29 mouse cellular contexts compared by ENCODE assay signal in the genomic region with DNA sequence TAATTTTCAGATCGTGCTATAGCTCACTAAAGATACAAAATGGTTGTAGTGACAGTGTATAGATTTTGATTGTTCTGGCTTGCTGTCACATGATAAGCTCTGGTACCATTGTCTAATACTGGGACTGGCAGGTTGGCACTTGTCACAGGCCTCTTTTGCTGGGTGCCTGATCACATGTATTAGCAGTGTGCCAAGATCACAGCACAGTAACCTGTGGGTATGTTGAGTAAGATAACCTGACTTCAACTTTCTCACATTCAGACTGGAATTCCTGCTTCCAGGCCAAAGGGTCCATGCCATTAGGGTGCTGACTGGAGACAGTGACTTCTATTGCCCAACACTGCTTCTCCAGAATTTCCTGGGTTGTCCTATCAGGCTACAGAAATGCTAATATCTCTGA. TPM values are rescaled to one million over a fixed set of nuclear protein-coding genes. Genes with fewer than 3 reads are reported as not detected.
A peak's percentile ranks its signal among the peaks of the same experiment; 100 is the strongest.
DNase-seq lines count a peak whose midpoint lies in the region; ATAC-seq lines count a peak whose summit lies in the region.
"Had no signal": no experiment of that assay in that cellular context is flagged by ENCODE, and none has a peak within 500 bp of the region (broad histone marks: within the 10 kb centered on the region; RNA-seq: fewer than 3 reads in every experiment).

No protein-coding gene starts in this region.

- no peaks in the 10 kb centered on the region for H3K9me3 ChIP-seq in forebrain, embryonic 11.5 days (ENCODE audit: control insufficient read depth, low read length)
- no peaks in the 10 kb centered on the region for H3K9me3 ChIP-seq in forebrain, embryonic 13.5 days (replicated peaks)
- no peaks in the 10 kb centered on the region for H3K9me3 ChIP-seq in midbrain, embryonic 11.5 days (ENCODE audit: control insufficient read depth, low read length)
- H3K9me3 ChIP-seq in midbrain, embryonic 15.5 days = no peaks in the 10 kb centered on the region
- H3K9me3 ChIP-seq: embryonic facial prominence, embryonic 10.5 days; embryonic facial prominence, embryonic 13.5 days; forebrain, embryonic 10.5 days; forebrain, embryonic 15.5 days; heart, embryonic 15.5 days; hindbrain, embryonic 10.5 days; hindbrain, embryonic 13.5 days; intestine, embryonic 15.5 days had no signal

- H3K27ac ChIP-seq in forebrain, embryonic 11.5 days (ENCODE audit: low read depth, low read length) = no peak overlapping the region
- no peak overlapping the region for H3K27ac ChIP-seq in forebrain, embryonic 13.5 days
- H3K27ac ChIP-seq in midbrain, embryonic 11.5 days (ENCODE audit: low read depth, low read length) = no peak overlapping the region
- H3K27ac ChIP-seq in midbrain, embryonic 15.5 days = no peak overlapping the region
- H3K27ac ChIP-seq: embryonic facial prominence, embryonic 10.5 days; embryonic facial prominence, embryonic 13.5 days; forebrain, embryonic 10.5 days; forebrain, embryonic 15.5 days; heart, embryonic 15.5 days; hindbrain, embryonic 10.5 days; hindbrain, embryonic 13.5 days; intestine, embryonic 15.5 days had no signal

- no peak overlapping the region for H3K4me3 ChIP-seq in forebrain, embryonic 11.5 days (ENCODE audit: low read depth, low read length)
- H3K4me3 ChIP-seq in forebrain, embryonic 13.5 days = no peak overlapping the region
- H3K4me3 ChIP-seq in midbrain, embryonic 11.5 days (ENCODE audit: low read depth, low read length) = no peak overlapping the region
- H3K4me3 ChIP-seq in midbrain, embryonic 15.5 days = no peak overlapping the region
- H3K4me3 ChIP-seq: embryonic facial prominence, embryonic 10.5 days; embryonic facial prominence, embryonic 13.5 days; erythroblast, embryonic 14.5 days; forebrain, embryonic 10.5 days; forebrain, embryonic 15.5 days; heart, embryonic 12.5 days; heart, embryonic 15.5 days; hindbrain, embryonic 10.5 days; hindbrain, embryonic 13.5 days; intestine, embryonic 15.5 days had no signal

- no peaks in the 10 kb centered on the region for H3K36me3 ChIP-seq in forebrain, embryonic 11.5 days (ENCODE audit: control insufficient read depth, insufficient read depth, low read length)
- H3K36me3 ChIP-seq in forebrain, embryonic 13.5 days (ENCODE audit: poor library complexity, severe bottlenecking) = no peaks in the 10 kb centered on the region
- no peaks in the 10 kb centered on the region for H3K36me3 ChIP-seq in midbrain, embryonic 11.5 days (ENCODE audit: control insufficient read depth, insufficient read depth, low read length)
- H3K36me3 ChIP-seq in midbrain, embryonic 15.5 days (replicated peaks) = no peaks in the 10 kb centered on the region
- H3K36me3 ChIP-seq: embryonic facial prominence, embryonic 10.5 days; embryonic facial prominence, embryonic 13.5 days; forebrain, embryonic 10.5 days; forebrain, embryonic 15.5 days; heart, embryonic 12.5 days; heart, embryonic 15.5 days; hindbrain, embryonic 10.5 days; hindbrain, embryonic 13.5 days; intestine, embryonic 15.5 days had no signal

- no peaks in the 10 kb centered on the region for H3K27me3 ChIP-seq in forebrain, embryonic 11.5 days (ENCODE audit: control insufficient read depth, insufficient read depth, low read length)
- no peaks in the 10 kb centered on the region for H3K27me3 ChIP-seq in forebrain, embryonic 13.5 days
- H3K27me3 ChIP-seq in midbrain, embryonic 11.5 days (ENCODE audit: control insufficient read depth, insufficient read depth, low read length) = no peaks in the 10 kb centered on the region
- H3K27me3 ChIP-seq in midbrain, embryonic 15.5 days (replicated peaks) = no peaks in the 10 kb centered on the region
- H3K27me3 ChIP-seq: embryonic facial prominence, embryonic 13.5 days; forebrain, embryonic 15.5 days; heart, embryonic 12.5 days; heart, embryonic 15.5 days; hindbrain, embryonic 13.5 days; intestine, embryonic 15.5 days had no signal

- peak; percentile 14 for DNase-seq in forebrain, embryonic 11.5 days (ENCODE audit: low spot score)
- DNase-seq in midbrain, embryonic 11.5 days (ENCODE audit: low spot score, missing footprints) = peak; percentile 21
- DNase-seq in fat pad, adult 2 months (ENCODE audit: extremely low read depth, low read depth, low spot score) = peak; percentile 84
- no peak for DNase-seq in Muller cell, postnatal 12 days (ENCODE audit: inconsistent ontology term)
- DNase-seq: adrenal gland, adult 8-10 months; cerebellum, adult 11-12 months; cerebellum, adult 8-10 months; cerebellum, postnatal 10 days; cerebellum, postnatal 36 days; embryo, embryonic 11 days; gastrocnemius, postnatal 25 days; heart, postnatal 10 days; heart, postnatal 36 days; kidney, adult 11 months had no signal

- 95% methylated on average over 1 of the region's 1 CpGs for WGBS in forebrain, embryonic 11.5 days
- WGBS in forebrain, embryonic 13.5 days = 91% methylated on average over 1 of the region's 1 CpGs
- WGBS in midbrain, embryonic 11.5 days = 85% methylated on average over 1 of the region's 1 CpGs
- WGBS in midbrain, embryonic 15.5 days = 88% methylated on average over 1 of the region's 1 CpGs

- no peaks in the 10 kb centered on the region for H3K4me1 ChIP-seq in forebrain, embryonic 11.5 days (replicated peaks; ENCODE audit: control insufficient read depth, insufficient read depth, low read length)
- H3K4me1 ChIP-seq in forebrain, embryonic 13.5 days = no peaks in the 10 kb centered on the region
- no peaks in the 10 kb centered on the region for H3K4me1 ChIP-seq in midbrain, embryonic 11.5 days (ENCODE audit: control insufficient read depth, insufficient read depth, low read length)
- no peaks in the 10 kb centered on the region for H3K4me1 ChIP-seq in midbrain, embryonic 15.5 days
- H3K4me1 ChIP-seq: forebrain, embryonic 10.5 days; forebrain, embryonic 15.5 days; hindbrain, embryonic 10.5 days; hindbrain, embryonic 13.5 days; intestine, embryonic 15.5 days had no signal

- ATAC-seq in forebrain, embryonic 11.5 days (replicated peaks; ENCODE audit: low FRiP score) = no peak
- no peak for ATAC-seq in forebrain, embryonic 13.5 days
- ATAC-seq in midbrain, embryonic 11.5 days (ENCODE audit: low FRiP score) = no peak
- no peak for ATAC-seq in midbrain, embryonic 15.5 days (replicated peaks)
- ATAC-seq: activated CD4-positive, CD25-positive, alpha-beta regulatory T cell, adult 4 months; CD4-positive, CD25-positive, alpha-beta regulatory T cell, adult 4 months; forebrain, embryonic 15.5 days; hindbrain, embryonic 16.5 days; intestine, embryonic 15.5 days had no signal

- H3K9ac ChIP-seq in forebrain, embryonic 11.5 days (ENCODE audit: low read length) = no peak overlapping the region
- no peak overlapping the region for H3K9ac ChIP-seq in forebrain, embryonic 13.5 days
- no peak overlapping the region for H3K9ac ChIP-seq in midbrain, embryonic 11.5 days (ENCODE audit: low read length)
- no peak overlapping the region for H3K9ac ChIP-seq in midbrain, embryonic 15.5 days
- H3K9ac ChIP-seq: embryonic facial prominence, embryonic 13.5 days; forebrain, embryonic 15.5 days; heart, embryonic 12.5 days; heart, embryonic 15.5 days; hindbrain, embryonic 13.5 days; intestine, embryonic 15.5 days had no signal

- no peak overlapping the region for H3K4me2 ChIP-seq in forebrain, embryonic 11.5 days (ENCODE audit: low read depth, low read length, severe bottlenecking)
- H3K4me2 ChIP-seq in forebrain, embryonic 13.5 days = no peak overlapping the region
- no peak overlapping the region for H3K4me2 ChIP-seq in midbrain, embryonic 11.5 days
- no peak overlapping the region for H3K4me2 ChIP-seq in midbrain, embryonic 15.5 days
- H3K4me2 ChIP-seq: embryonic facial prominence, embryonic 13.5 days; forebrain, embryonic 15.5 days; heart, embryonic 12.5 days; heart, embryonic 15.5 days; hindbrain, embryonic 13.5 days; intestine, embryonic 15.5 days had no signal

RNA-seq across cellular contexts. Expression of gene Rps17, which starts 33.9 kb away (rescaled TPM):
- polyA plus RNA-seq in forebrain, embryonic 11.5 days (2014; fragmentation: Nextera tagmentation; extraction: Ambion mirVana) = 1,077 and 1,117 TPM in 2 replicates
- polyA plus RNA-seq in forebrain, embryonic 13.5 days (2015; fragmentation: Nextera tagmentation; extraction: Ambion mirVana) = 1,016 and 1,034 TPM in 2 replicates
- 1,045 and 1,155 TPM in 2 replicates for polyA plus RNA-seq in midbrain, embryonic 11.5 days (2014; fragmentation: Nextera tagmentation; extraction: Ambion mirVana)
- 648 and 653 TPM in 2 replicates for polyA plus RNA-seq in midbrain, embryonic 15.5 days (2015; fragmentation: Nextera tagmentation; extraction: Ambion mirVana)
